Mouse (Mus musculus): Measurements from ENCODE around the gene Lef1. TPM values are rescaled to one million over a fixed set of nuclear protein-coding genes. Genes with fewer than 3 reads are reported as not detected.

The Lef1 gene
- polyA plus RNA-seq, 1 experiment from 2014 or later: 3.7 TPM

- H3K27me3 ChIP-seq (ENCODE audit: control insufficient read depth, insufficient read depth, low read length): no peaks in the 10 kb centered on the region
- peak overlapping the region; percentile 67 for H3K4me2 ChIP-seq (ENCODE audit: low read depth, low read length)
- H3K9me3 ChIP-seq (ENCODE audit: control insufficient read depth, low read length): no peaks in the 10 kb centered on the region
- H3K36me3 ChIP-seq (ENCODE audit: control insufficient read depth, insufficient read depth, low read length): no peaks in the 10 kb centered on the region
- 12% methylated on average over 8 of the region's 8 CpGs for WGBS
- H3K4me1 ChIP-seq (ENCODE audit: control insufficient read depth, insufficient read depth, low read length): no peaks in the 10 kb centered on the region
- peak; percentile 32; the same call in 1 of the 2 replicates for ATAC-seq (ENCODE audit: low read depth)
- H3K27ac ChIP-seq (ENCODE audit: low read depth, low read length): no peak overlapping the region
- no peak overlapping the region for H3K9ac ChIP-seq (replicated peaks; ENCODE audit: low read depth, low read length)
- peak overlapping the region; percentile 60 for H3K4me3 ChIP-seq (ENCODE audit: low read depth, low read length)
These were observed 160.9 kb downstream of the Lef1 start for GRCm38 (mm10) chr3:131271157-131271556.

GRCm38 (mm10) chr3:131271559-131272373 lies 161.5 kb downstream of the Lef1 start, which contains the start of gene Hadh:
Hadh (minus strand) TSS chr3:131272101.
- peak; percentile 96 for ATAC-seq (ENCODE audit: low read depth)
- Histone ChIP-seq H3K9ac (replicated peaks; ENCODE audit: low read depth, low read length) (peak within 1 kb of the TSS; percentile 52), H3K27me3 (ENCODE audit: control insufficient read depth, insufficient read depth, low read length) (no peaks in the 10 kb centered on the region), H3K4me3 (ENCODE audit: low read depth, low read length) (peak within 1 kb of the TSS; percentile 60), H3K4me1 (ENCODE audit: control insufficient read depth, insufficient read depth, low read length) (no peaks in the 10 kb centered on the region), H3K4me2 (ENCODE audit: low read depth, low read length) (peak within 1 kb of the TSS; percentile 67), H3K36me3 (ENCODE audit: control insufficient read depth, insufficient read depth, low read length) (no peaks in the 10 kb centered on the region), H3K27ac (ENCODE audit: low read depth, low read length) (no peak within 1 kb of the TSS), H3K9me3 (ENCODE audit: control insufficient read depth, low read length) (no peaks in the 10 kb centered on the region)
- under 1% methylated on average over 51 of the region's 54 CpGs for WGBS

- Histone ChIP-seq H3K36me3 (ENCODE audit: control insufficient read depth, insufficient read depth, low read length) (no peaks in the 10 kb centered on the region), H3K9me3 (ENCODE audit: control insufficient read depth, low read length) (no peaks in the 10 kb centered on the region), H3K4me3 (ENCODE audit: low read depth, low read length) (peak overlapping the region; percentile 60; the same call in 1 of the 2 replicates), H3K4me1 (ENCODE audit: control insufficient read depth, insufficient read depth, low read length) (no peaks in the 10 kb centered on the region), H3K27me3 (ENCODE audit: control insufficient read depth, insufficient read depth, low read length) (no peaks in the 10 kb centered on the region), H3K27ac (ENCODE audit: low read depth, low read length) (no peak overlapping the region), H3K9ac (replicated peaks; ENCODE audit: low read depth, low read length) (peak overlapping the region; percentile 52; the same call in 1 of the 2 replicates), H3K4me2 (ENCODE audit: low read depth, low read length) (peak overlapping the region; percentile 67)
- no peak for ATAC-seq (ENCODE audit: low read depth)
- 53% methylated on average over 10 of the region's 10 CpGs for WGBS
These were observed 162.3 kb downstream of the Lef1 start for GRCm38 (mm10) chr3:131272374-131273100.

Other genes starting within 250 kb of the Lef1 start
- 18.4 and 30.6 TPM in 2 replicates for gene Hadh, start 161.6 kb downstream of the Lef1 start, polyA plus RNA-seq (2014; fragmentation: Nextera tagmentation; extraction: Ambion mirVana)
- 9.0 and 9.4 TPM in 2 replicates for gene Cyp2u1, start 192.8 kb downstream of the Lef1 start, polyA plus RNA-seq (2014; fragmentation: Nextera tagmentation; extraction: Ambion mirVana)

All from neural tube, embryonic 14.5 days (tissue).